Mouse (Mus musculus): ENCODE data around the gene Rabggtb.

Gene Rabggtb

GRCm38 (mm10) chr3:153921147-153921910, 8.5 kb upstream of the Rabggtb start:
- DNase-seq (ENCODE audit: low spot score in 2 of 2) = no peak

- DNase-seq (ENCODE audit: low spot score in 2 of 2) = no peak
Measured at GRCm38 (mm10) chr3:153917200-153917599, 4.4 kb upstream of the Rabggtb start.

- no peak for DNase-seq (ENCODE audit: low spot score in 2 of 2)
Measured at GRCm38 (mm10) chr3:153913510-153914243, 868 bp upstream of the Rabggtb start.

GRCm38 (mm10) chr3:153911882-153912440, 848 bp downstream of the Rabggtb start:
- DNase-seq (ENCODE audit: low spot score in 2 of 2) = no peak

GRCm38 (mm10) chr3:153911197-153911881, 1.5 kb downstream of the Rabggtb start:
- DNase-seq (ENCODE audit: low spot score in 2 of 2) = no peak

- DNase-seq (ENCODE audit: low spot score in 2 of 2) = no peak
Measured at GRCm38 (mm10) chr3:153910489-153910888, 2.3 kb downstream of the Rabggtb start.

GRCm38 (mm10) chr3:153908919-153909318, 3.9 kb downstream of the Rabggtb start:
- DNase-seq (ENCODE audit: low spot score in 2 of 2) = no peak

GRCm38 (mm10) chr3:153906136-153906871, 6.5 kb downstream of the Rabggtb start, which contains the start of gene Msh4:
Gene Msh4, minus strand, starts transcription at chr3:153906138.
- DNase-seq (ENCODE audit: low spot score in 2 of 2) = no peak

GRCm38 (mm10) chr3:153905251-153906135, 7.3 kb downstream of the Rabggtb start:
- no peak for DNase-seq (ENCODE audit: low spot score in 2 of 2)

- no peak for DNase-seq (ENCODE audit: low spot score in 2 of 2)
Measured at GRCm38 (mm10) chr3:153904586-153904985, 8.2 kb downstream of the Rabggtb start.

- DNase-seq (ENCODE audit: low spot score in 2 of 2) = no peak
Measured at GRCm38 (mm10) chr3:153902595-153902994, 10.2 kb downstream of the Rabggtb start.

GRCm38 (mm10) chr3:153901904-153902303, 10.9 kb downstream of the Rabggtb start:
- no peak for DNase-seq (ENCODE audit: low spot score in 2 of 2)

GRCm38 (mm10) chr3:153897216-153897615, 15.6 kb downstream of the Rabggtb start:
- no peak for DNase-seq (ENCODE audit: low spot score in 2 of 2)

GRCm38 (mm10) chr3:153895454-153895853, 17.4 kb downstream of the Rabggtb start:
- DNase-seq (ENCODE audit: low spot score in 2 of 2) = no peak

- no peak for DNase-seq (ENCODE audit: low spot score in 2 of 2)
Measured at GRCm38 (mm10) chr3:153889188-153889781, 23.5 kb downstream of the Rabggtb start.

- no peak for DNase-seq (ENCODE audit: low spot score in 2 of 2)
Measured at GRCm38 (mm10) chr3:153888141-153888540, 24.7 kb downstream of the Rabggtb start.

GRCm38 (mm10) chr3:153886296-153886695, 26.5 kb downstream of the Rabggtb start:
- no peak for DNase-seq (ENCODE audit: low spot score in 2 of 2)

- no peak for DNase-seq (ENCODE audit: low spot score in 2 of 2)
Measured at GRCm38 (mm10) chr3:153871396-153871795, 41.4 kb downstream of the Rabggtb start.

GRCm38 (mm10) chr3:153867149-153868136, 45.4 kb downstream of the Rabggtb start:
- no peak for DNase-seq (ENCODE audit: low spot score in 2 of 2)
